Mouse (Mus musculus): Measurements from ENCODE around the gene Esrrg. TPM values are rescaled to one million over a fixed set of nuclear protein-coding genes. Genes with fewer than 3 reads are reported as not detected.

The Esrrg gene
- polyA plus RNA-seq, 1 experiment: 0.54 TPM

GRCm38 (mm10) chr1:188154466-188155110 lies 546.0 kb downstream of the Esrrg start:
- Histone ChIP-seq H3K27ac (ENCODE audit: insufficient read depth, low read length) (no peak overlapping the region), H3K4me3 (ENCODE audit: insufficient read depth, low read length) (no peak overlapping the region), H3K4me1 (ENCODE audit: control insufficient read depth, insufficient read depth, low read length) (no peaks in the 10 kb centered on the region)
- no peak for TF ChIP-seq POLR2A (IDR thresholded peaks at IDR 0.05; ENCODE audit: low read depth, low read length)

- Histone ChIP-seq H3K4me1 (ENCODE audit: control insufficient read depth, insufficient read depth, low read length) (no peaks in the 10 kb centered on the region), H3K27ac (ENCODE audit: insufficient read depth, low read length) (no peak overlapping the region), H3K4me3 (ENCODE audit: insufficient read depth, low read length) (no peak overlapping the region)
- TF ChIP-seq CTCF (IDR thresholded peaks at IDR 0.05; ENCODE audit: borderline replicate concordance, insufficient read depth, low read length) (no peak), POLR2A (IDR thresholded peaks at IDR 0.05; ENCODE audit: low read depth, low read length) (no peak)
Observed at GRCm38 (mm10) chr1:188155135-188155779, 546.7 kb downstream of the Esrrg start.

- TF ChIP-seq CTCF (IDR thresholded peaks at IDR 0.05; ENCODE audit: borderline replicate concordance, insufficient read depth, low read length): no peak
- TF ChIP-seq POLR2A (IDR thresholded peaks at IDR 0.05; ENCODE audit: low read depth, low read length): no peak
- Histone ChIP-seq H3K4me3 (ENCODE audit: insufficient read depth, low read length) (no peak overlapping the region), H3K27ac (ENCODE audit: insufficient read depth, low read length) (no peak overlapping the region), H3K4me1 (ENCODE audit: control insufficient read depth, insufficient read depth, low read length) (no peaks in the 10 kb centered on the region)
Observed at GRCm38 (mm10) chr1:188156520-188156919, 547.9 kb downstream of the Esrrg start.

GRCm38 (mm10) chr1:188157237-188157955 lies 548.8 kb downstream of the Esrrg start:
- H3K27ac ChIP-seq (ENCODE audit: insufficient read depth, low read length): no peak overlapping the region
- TF ChIP-seq CTCF (IDR thresholded peaks at IDR 0.05; ENCODE audit: borderline replicate concordance, insufficient read depth, low read length) (no peak), POLR2A (IDR thresholded peaks at IDR 0.05; ENCODE audit: low read depth, low read length) (no peak)
- H3K4me1 ChIP-seq (ENCODE audit: control insufficient read depth, insufficient read depth, low read length): no peaks in the 10 kb centered on the region
- H3K4me3 ChIP-seq (ENCODE audit: insufficient read depth, low read length): no peak overlapping the region

- no peaks in the 10 kb centered on the region for H3K4me1 ChIP-seq (ENCODE audit: control insufficient read depth, insufficient read depth, low read length)
- H3K4me3 ChIP-seq (ENCODE audit: insufficient read depth, low read length): no peak overlapping the region
- no peak for TF ChIP-seq POLR2A (IDR thresholded peaks at IDR 0.05; ENCODE audit: low read depth, low read length)
- no peak for TF ChIP-seq CTCF (IDR thresholded peaks at IDR 0.05; ENCODE audit: borderline replicate concordance, insufficient read depth, low read length)
- no peak overlapping the region for H3K27ac ChIP-seq (ENCODE audit: insufficient read depth, low read length)
Observed at GRCm38 (mm10) chr1:188158675-188159074, 550.1 kb downstream of the Esrrg start.

GRCm38 (mm10) chr1:188159108-188159507 lies 550.5 kb downstream of the Esrrg start:
- H3K4me3 ChIP-seq (ENCODE audit: insufficient read depth, low read length): no peak overlapping the region
- H3K4me1 ChIP-seq (ENCODE audit: control insufficient read depth, insufficient read depth, low read length): no peaks in the 10 kb centered on the region
- H3K27ac ChIP-seq (ENCODE audit: insufficient read depth, low read length): no peak overlapping the region
- TF ChIP-seq CTCF (IDR thresholded peaks at IDR 0.05; ENCODE audit: borderline replicate concordance, insufficient read depth, low read length): no peak
- TF ChIP-seq POLR2A (IDR thresholded peaks at IDR 0.05; ENCODE audit: low read depth, low read length): no peak

- TF ChIP-seq POLR2A (IDR thresholded peaks at IDR 0.05; ENCODE audit: low read depth, low read length) (no peak), CTCF (IDR thresholded peaks at IDR 0.05; ENCODE audit: borderline replicate concordance, insufficient read depth, low read length) (no peak)
- Histone ChIP-seq H3K4me3 (ENCODE audit: insufficient read depth, low read length) (no peak overlapping the region), H3K4me1 (ENCODE audit: control insufficient read depth, insufficient read depth, low read length) (no peaks in the 10 kb centered on the region), H3K27ac (ENCODE audit: insufficient read depth, low read length) (no peak overlapping the region)
Observed at GRCm38 (mm10) chr1:188163058-188163457, 554.5 kb downstream of the Esrrg start.

- H3K27ac ChIP-seq (ENCODE audit: insufficient read depth, low read length): no peak overlapping the region
- TF ChIP-seq CTCF (IDR thresholded peaks at IDR 0.05; ENCODE audit: borderline replicate concordance, insufficient read depth, low read length): no peak
- no peak for TF ChIP-seq POLR2A (IDR thresholded peaks at IDR 0.05; ENCODE audit: low read depth, low read length)
- no peaks in the 10 kb centered on the region for H3K4me1 ChIP-seq (ENCODE audit: control insufficient read depth, insufficient read depth, low read length)
- H3K4me3 ChIP-seq (ENCODE audit: insufficient read depth, low read length): no peak overlapping the region
Observed at GRCm38 (mm10) chr1:188164251-188164650, 555.7 kb downstream of the Esrrg start.

- Histone ChIP-seq H3K4me3 (ENCODE audit: insufficient read depth, low read length) (no peak overlapping the region), H3K4me1 (ENCODE audit: control insufficient read depth, insufficient read depth, low read length) (no peaks in the 10 kb centered on the region), H3K27ac (ENCODE audit: insufficient read depth, low read length) (no peak overlapping the region)
- TF ChIP-seq CTCF (IDR thresholded peaks at IDR 0.05; ENCODE audit: borderline replicate concordance, insufficient read depth, low read length) (no peak), POLR2A (IDR thresholded peaks at IDR 0.05; ENCODE audit: low read depth, low read length) (no peak)
Observed at GRCm38 (mm10) chr1:188173859-188174258, 565.3 kb downstream of the Esrrg start.

GRCm38 (mm10) chr1:188182951-188183350 lies 574.4 kb downstream of the Esrrg start:
- no peaks in the 10 kb centered on the region for H3K4me1 ChIP-seq (ENCODE audit: control insufficient read depth, insufficient read depth, low read length)
- H3K4me3 ChIP-seq (ENCODE audit: insufficient read depth, low read length): no peak overlapping the region
- TF ChIP-seq POLR2A (IDR thresholded peaks at IDR 0.05; ENCODE audit: low read depth, low read length) (no peak), CTCF (IDR thresholded peaks at IDR 0.05; ENCODE audit: borderline replicate concordance, insufficient read depth, low read length) (no peak)
- H3K27ac ChIP-seq (ENCODE audit: insufficient read depth, low read length): no peak overlapping the region

Measured in embryonic fibroblast, embryonic 13.5 days (primary cell).